Mouse (Mus musculus): Measurements from ENCODE around the gene Raver2. TPM values are rescaled to one million over a fixed set of nuclear protein-coding genes. Genes with fewer than 3 reads are reported as not detected.

Raver2 gene
- 1.4 TPM for polyA plus RNA-seq (2017; shearing (Covaris generic))

DNA sequence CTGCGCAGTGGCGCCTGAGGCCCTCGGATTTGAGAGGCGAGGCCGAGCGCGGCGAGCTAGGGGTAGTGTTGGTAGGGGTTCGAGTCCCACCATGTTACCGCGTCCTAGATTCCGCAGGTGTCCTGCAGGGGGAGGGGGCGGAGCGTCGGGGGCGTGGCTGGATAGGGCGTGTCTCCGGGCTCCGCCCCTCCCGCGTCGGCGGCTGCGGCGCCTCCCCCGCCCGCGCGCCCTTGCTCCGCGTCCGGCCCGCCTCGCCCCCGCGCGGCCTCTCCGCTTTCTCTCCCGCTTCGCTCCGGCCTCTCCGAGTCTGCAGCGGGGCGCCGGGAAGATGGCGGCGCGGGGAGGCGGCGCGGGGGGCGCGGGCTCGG lies at the start of gene Raver2:
Gene Raver2 (plus strand): TSS at position 198 of the 368 bp plus-strand sequence.

DNA sequence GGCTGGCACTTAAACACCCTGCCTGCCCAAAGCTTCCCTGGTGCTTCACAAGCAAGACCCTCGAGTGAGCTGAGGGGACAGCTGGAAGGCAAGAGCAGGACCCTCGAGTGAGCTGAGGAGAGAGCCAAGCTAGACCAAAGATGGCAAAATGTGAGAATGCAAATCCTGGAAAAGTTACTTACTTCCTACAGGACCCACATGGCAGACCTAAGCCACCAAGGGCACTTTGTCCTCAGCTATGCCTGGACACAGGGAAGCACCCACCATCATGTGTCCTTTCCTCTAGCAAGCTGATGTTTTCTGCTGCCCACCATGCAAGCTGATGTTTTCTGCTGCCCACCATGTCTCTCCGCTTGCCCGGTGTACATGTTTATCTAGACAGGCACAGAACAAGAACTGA lies 48.2 kb upstream of the Raver2 start, which contains the start of gene Gm10577:
Gene Gm10577 (minus strand): TSS at position 101 of the 400 bp plus-strand sequence.

Other genes starting within 250 kb of the Raver2 start
- not detected for gene Gm10577, start 48.3 kb upstream of the Raver2 start, polyA plus RNA-seq (2017; shearing (Covaris generic))
- gene Jak1, start 196.3 kb downstream of the Raver2 start, polyA plus RNA-seq (2017; shearing (Covaris generic)): 443 TPM

All from activated CD4-positive, CD25-positive, alpha-beta regulatory T cell, adult 9 weeks (primary cell).